Mouse (Mus musculus) small intestine, adult 2 months (tissue): ENCODE results near the gene Gm28035.

Source experiments
- CTCF ChIP-seq: fragments of 200-500 bp; IDR thresholded peaks from 2 replicates; pipeline ENCODE4 v1.5.1; 2012; ENCODE audit warnings: low read depth, mild to moderate bottlenecking, control low read depth, inconsistent platforms, low read length, moderate library complexity, mixed read lengths; ENCODE audit not compliant: insufficient replicate concordance, insufficient read length; ENCODE audit errors: extremely low read depth
- POLR2A ChIP-seq: fragments of 200-500 bp; IDR thresholded peaks from 2 replicates; pipeline ENCODE4 v1.6.1; 2012; ENCODE audit warnings: low read depth, mild to moderate bottlenecking, control low read depth, inconsistent platforms, low read length, moderate library complexity

- TF ChIP-seq POLR2A (no peak), CTCF (peak; percentile 62; the same call in 1 of the 2 replicates)
Measured at GRCm38 (mm10) chr2:30203439-30203838, 36.9 kb upstream of the Gm28035 start.
